Mouse (Mus musculus): Measurements from ENCODE around the gene Bloc1s5. TPM values are rescaled to one million over a fixed set of nuclear protein-coding genes. Genes with fewer than 3 reads are reported as not detected.
A peak's percentile ranks its signal among the peaks of the same experiment; 100 is the strongest.

Gene Bloc1s5
- polyA plus RNA-seq, 1 experiment, result 7.6 TPM

GRCm38 (mm10) chr13:38607130-38607529, 27.8 kb downstream of the Bloc1s5 start:
- H3K4me1 ChIP-seq (ENCODE audit: control insufficient read depth, insufficient read depth, low read length), result peaks cover 2% of the 10 kb centered on the region; the same call in 1 of the 2 replicates
- WGBS, result 88% methylated on average over 6 of the region's 6 CpGs
- H3K36me3 ChIP-seq (ENCODE audit: control insufficient read depth, insufficient read depth, low read length), result no peaks in the 10 kb centered on the region
- H3K4me3 ChIP-seq (ENCODE audit: insufficient read depth, low read depth, low read length), result no peak overlapping the region
- TF ChIP-seq POLR2A (IDR thresholded peaks at IDR 0.05; ENCODE audit: low read depth, low read length) (no peak), CTCF (conservative IDR thresholded peaks at IDR 0.05; ENCODE audit: insufficient read depth, insufficient read length, low read depth, low read length) (no peak)
- no peaks in the 10 kb centered on the region for H3K27me3 ChIP-seq (replicated peaks; ENCODE audit: control insufficient read depth, insufficient read depth, low read length)
- no peak overlapping the region for H3K27ac ChIP-seq (ENCODE audit: insufficient read depth, low read depth, low read length)
- DNase-seq, result no peak

GRCm38 (mm10) chr13:38605353-38605752, 29.6 kb downstream of the Bloc1s5 start:
- TF ChIP-seq POLR2A (IDR thresholded peaks at IDR 0.05; ENCODE audit: low read depth, low read length), result no peak
- TF ChIP-seq CTCF (conservative IDR thresholded peaks at IDR 0.05; ENCODE audit: insufficient read depth, insufficient read length, low read depth, low read length), result no peak
- Histone ChIP-seq H3K36me3 (ENCODE audit: control insufficient read depth, insufficient read depth, low read length) (no peaks in the 10 kb centered on the region), H3K4me3 (ENCODE audit: insufficient read depth, low read depth, low read length) (no peak overlapping the region), H3K27ac (ENCODE audit: insufficient read depth, low read depth, low read length) (no peak overlapping the region), H3K4me1 (ENCODE audit: control insufficient read depth, insufficient read depth, low read length) (peaks cover 2% of the 10 kb centered on the region; the same call in 1 of the 2 replicates), H3K27me3 (replicated peaks; ENCODE audit: control insufficient read depth, insufficient read depth, low read length) (no peaks in the 10 kb centered on the region)
- DNase-seq, result no peak
- WGBS, result 65% methylated on average over 6 of the region's 6 CpGs

- DNase-seq, result no peak
- Histone ChIP-seq H3K27me3 (replicated peaks; ENCODE audit: control insufficient read depth, insufficient read depth, low read length) (no peaks in the 10 kb centered on the region), H3K4me1 (ENCODE audit: control insufficient read depth, insufficient read depth, low read length) (no peaks in the 10 kb centered on the region), H3K36me3 (ENCODE audit: control insufficient read depth, insufficient read depth, low read length) (no peaks in the 10 kb centered on the region), H3K4me3 (ENCODE audit: insufficient read depth, low read depth, low read length) (no peak overlapping the region), H3K27ac (ENCODE audit: insufficient read depth, low read depth, low read length) (no peak overlapping the region)
- TF ChIP-seq CTCF (conservative IDR thresholded peaks at IDR 0.05; ENCODE audit: insufficient read depth, insufficient read length, low read depth, low read length) (no peak), POLR2A (IDR thresholded peaks at IDR 0.05; ENCODE audit: low read depth, low read length) (no peak)
- 92% methylated on average over 13 of the region's 13 CpGs for WGBS
These were observed 31.9 kb downstream of the Bloc1s5 start for GRCm38 (mm10) chr13:38602966-38603365.

- 77% methylated on average over 17 of the region's 17 CpGs for WGBS
- Histone ChIP-seq H3K27ac (ENCODE audit: insufficient read depth, low read depth, low read length) (no peak overlapping the region), H3K4me1 (ENCODE audit: control insufficient read depth, insufficient read depth, low read length) (no peaks in the 10 kb centered on the region), H3K4me3 (ENCODE audit: insufficient read depth, low read depth, low read length) (no peak overlapping the region), H3K27me3 (replicated peaks; ENCODE audit: control insufficient read depth, insufficient read depth, low read length) (no peaks in the 10 kb centered on the region), H3K36me3 (ENCODE audit: control insufficient read depth, insufficient read depth, low read length) (no peaks in the 10 kb centered on the region)
- DNase-seq, result no peak
- TF ChIP-seq CTCF (conservative IDR thresholded peaks at IDR 0.05; ENCODE audit: insufficient read depth, insufficient read length, low read depth, low read length), result no peak
- no peak for TF ChIP-seq POLR2A (IDR thresholded peaks at IDR 0.05; ENCODE audit: low read depth, low read length)
These were observed 32.6 kb downstream of the Bloc1s5 start for GRCm38 (mm10) chr13:38602243-38602832.

- Histone ChIP-seq H3K4me3 (ENCODE audit: insufficient read depth, low read depth, low read length) (no peak overlapping the region), H3K4me1 (ENCODE audit: control insufficient read depth, insufficient read depth, low read length) (peaks cover 5% of the 10 kb centered on the region; the same call in 1 of the 2 replicates), H3K36me3 (ENCODE audit: control insufficient read depth, insufficient read depth, low read length) (no peaks in the 10 kb centered on the region), H3K27ac (ENCODE audit: insufficient read depth, low read depth, low read length) (no peak overlapping the region), H3K27me3 (replicated peaks; ENCODE audit: control insufficient read depth, insufficient read depth, low read length) (no peaks in the 10 kb centered on the region)
- 80% methylated on average over 11 of the region's 11 CpGs for WGBS
- TF ChIP-seq POLR2A (IDR thresholded peaks at IDR 0.05; ENCODE audit: low read depth, low read length) (no peak), CTCF (conservative IDR thresholded peaks at IDR 0.05; ENCODE audit: insufficient read depth, insufficient read length, low read depth, low read length) (no peak)
- DNase-seq, result no peak
These were observed 34.1 kb downstream of the Bloc1s5 start for GRCm38 (mm10) chr13:38600811-38601210.

- peak; percentile 31 for DNase-seq
- TF ChIP-seq CTCF (conservative IDR thresholded peaks at IDR 0.05; ENCODE audit: insufficient read depth, insufficient read length, low read depth, low read length) (no peak), POLR2A (IDR thresholded peaks at IDR 0.05; ENCODE audit: low read depth, low read length) (no peak)
- Histone ChIP-seq H3K4me3 (ENCODE audit: insufficient read depth, low read depth, low read length) (no peak overlapping the region), H3K36me3 (ENCODE audit: control insufficient read depth, insufficient read depth, low read length) (no peaks in the 10 kb centered on the region), H3K27ac (ENCODE audit: insufficient read depth, low read depth, low read length) (no peak overlapping the region), H3K4me1 (ENCODE audit: control insufficient read depth, insufficient read depth, low read length) (peaks cover 7% of the 10 kb centered on the region; the same call in 1 of the 2 replicates), H3K27me3 (replicated peaks; ENCODE audit: control insufficient read depth, insufficient read depth, low read length) (no peaks in the 10 kb centered on the region)
- 41% methylated on average over 3 of the region's 3 CpGs for WGBS
These were observed 37.8 kb downstream of the Bloc1s5 start for GRCm38 (mm10) chr13:38597076-38597475.

GRCm38 (mm10) chr13:38596461-38596860, 38.4 kb downstream of the Bloc1s5 start:
- WGBS, result 33% methylated on average over 4 of the region's 4 CpGs
- no peaks in the 10 kb centered on the region for H3K36me3 ChIP-seq (ENCODE audit: control insufficient read depth, insufficient read depth, low read length)
- no peak for TF ChIP-seq POLR2A (IDR thresholded peaks at IDR 0.05; ENCODE audit: low read depth, low read length)

More at GRCm38 (mm10) chr13:38596461-38596860, 38.4 kb downstream of the Bloc1s5 start:
- H3K27me3 ChIP-seq (replicated peaks; ENCODE audit: control insufficient read depth, insufficient read depth, low read length), result no peaks in the 10 kb centered on the region
- no peak overlapping the region for H3K27ac ChIP-seq (ENCODE audit: insufficient read depth, low read depth, low read length)
- peak; percentile 84 for DNase-seq
- H3K4me3 ChIP-seq (ENCODE audit: insufficient read depth, low read depth, low read length), result no peak overlapping the region
- peaks cover 7% of the 10 kb centered on the region; the same call in 1 of the 2 replicates for H3K4me1 ChIP-seq (ENCODE audit: control insufficient read depth, insufficient read depth, low read length)

Measured in kidney, adult 2 months (tissue).